Mouse (Mus musculus) erythroid progenitor cell, adult 5-6 weeks (primary cell): ENCODE measurements around the gene Slc24a3. TPM values are rescaled to one million over a fixed set of nuclear protein-coding genes. Genes with fewer than 3 reads are reported as not detected.

Source experiments
- ATAC-seq: replicated peaks from 2 replicates; pipeline ENCODE4 v1.8.0; 2016; ENCODE audit warnings: moderate number of reproducible peaks, mild to moderate bottlenecking, moderate TSS enrichment, inconsistent platforms; ENCODE audit not compliant: poor library complexity, low FRiP score, severe bottlenecking
- total RNA-seq, 2 experiments: library from RNA; stranded (forward) in 1 of 2; stranded (reverse) in 1 of 2; fragments of 150-400 nt in 1 of 2; fragments of 186-747, 209-891 nt in 1 of 2; gene quantifications; 2 replicates each; pipeline versions ENCODE4 v1.2.3 to v1.2.4; 2015 to 2017; ENCODE audit warnings: low replicate concordance in 2 of 2

Slc24a3 gene
- total RNA-seq, 2 experiments from 2014 or later: 1.3 TPM; not detected in 1

- no peak for ATAC-seq
Measured at GRCm38 (mm10) chr2:145523381-145523780, 355.8 kb downstream of the Slc24a3 start.

GRCm38 (mm10) chr2:145527151-145527550 lies 359.6 kb downstream of the Slc24a3 start:
- no peak for ATAC-seq

GRCm38 (mm10) chr2:145530941-145531353 lies 363.4 kb downstream of the Slc24a3 start:
- ATAC-seq: no peak

DNA sequence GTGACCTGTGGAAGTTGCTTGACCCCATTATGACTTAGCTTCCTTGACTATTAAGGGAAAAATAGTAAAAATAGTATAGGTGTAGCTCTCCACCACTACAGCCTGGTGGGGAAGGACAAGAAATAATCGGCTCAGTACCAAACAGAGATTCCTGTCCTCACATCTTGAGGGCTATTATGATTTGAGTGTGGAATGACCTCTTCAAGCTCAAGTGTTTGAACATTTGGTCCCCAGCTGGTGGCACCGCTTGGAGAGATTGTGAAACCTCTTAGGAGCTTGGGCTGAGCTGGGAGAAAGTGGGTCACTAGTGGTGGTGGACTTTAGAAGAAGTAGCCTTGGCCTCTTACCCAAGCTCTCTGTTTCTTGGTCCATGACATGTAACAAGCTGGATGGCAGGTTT lies 365.5 kb downstream of the Slc24a3 start:
- ATAC-seq: no peak

DNA sequence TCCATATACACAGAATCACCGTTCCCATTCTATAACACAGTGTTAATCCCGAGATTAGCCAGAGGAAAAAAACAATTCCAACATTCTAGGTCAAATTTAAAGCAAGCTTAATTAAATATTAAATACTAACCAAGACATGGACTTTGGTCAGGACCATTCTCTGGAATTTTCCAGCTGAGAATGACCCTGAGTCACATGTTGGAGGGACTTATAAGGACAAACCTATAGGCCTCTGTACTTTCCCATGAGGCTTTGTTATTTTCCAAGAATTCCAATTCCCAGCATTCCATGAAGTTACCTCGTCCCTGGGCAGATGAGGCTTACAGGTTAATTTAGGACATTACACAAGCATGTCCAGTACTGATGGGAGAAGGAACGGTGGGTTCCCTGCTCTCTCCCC lies 367.8 kb downstream of the Slc24a3 start:
- no peak for ATAC-seq

DNA sequence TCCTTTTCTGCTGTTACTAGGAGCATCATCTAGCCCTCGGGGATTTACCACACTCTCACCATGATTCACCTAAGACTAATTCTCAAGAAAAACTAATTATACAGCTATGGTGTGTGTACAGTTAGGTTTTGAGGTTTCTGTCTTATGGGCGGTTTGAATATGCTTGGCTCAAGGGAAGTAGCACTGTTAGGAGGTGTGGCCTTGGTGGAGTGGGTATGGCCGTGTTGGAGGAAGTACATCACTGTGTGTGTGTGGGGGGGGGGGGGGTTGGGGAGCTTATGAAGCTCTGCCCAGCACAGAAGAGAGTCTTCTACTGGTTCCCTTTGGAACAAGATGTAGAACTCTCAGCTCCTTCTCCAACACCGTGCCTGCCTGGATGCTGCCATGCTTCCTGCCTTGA lies 368.2 kb downstream of the Slc24a3 start:
- ATAC-seq: no peak

GRCm38 (mm10) chr2:145536986-145537385 lies 369.4 kb downstream of the Slc24a3 start:
- ATAC-seq: no peak

DNA sequence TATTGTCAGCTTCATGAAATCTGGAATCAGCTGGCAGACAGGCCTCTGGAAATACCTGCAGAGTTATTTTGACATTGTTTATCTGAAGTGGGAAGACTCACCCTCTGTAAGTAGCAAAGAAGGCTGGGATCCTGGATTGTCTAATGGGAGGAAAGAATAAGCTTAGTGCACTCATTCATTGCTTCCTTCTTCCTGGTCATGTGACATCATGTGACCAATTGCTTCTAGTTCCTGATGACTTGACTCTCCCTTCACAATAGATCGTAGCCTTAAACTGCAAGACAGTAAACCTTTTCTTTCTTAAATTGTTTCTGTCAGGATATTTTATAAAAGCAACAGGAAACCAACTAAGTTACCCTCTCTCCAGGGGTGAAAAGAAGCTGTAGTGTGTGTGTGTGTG lies 374.1 kb downstream of the Slc24a3 start:
- ATAC-seq: no peak

GRCm38 (mm10) chr2:145546071-145546470 lies 378.5 kb downstream of the Slc24a3 start:
- no peak for ATAC-seq

GRCm38 (mm10) chr2:145554722-145555252 lies 387.2 kb downstream of the Slc24a3 start:
- no peak for ATAC-seq

- no peak for ATAC-seq
Measured at GRCm38 (mm10) chr2:145555713-145556112, 388.2 kb downstream of the Slc24a3 start.

DNA sequence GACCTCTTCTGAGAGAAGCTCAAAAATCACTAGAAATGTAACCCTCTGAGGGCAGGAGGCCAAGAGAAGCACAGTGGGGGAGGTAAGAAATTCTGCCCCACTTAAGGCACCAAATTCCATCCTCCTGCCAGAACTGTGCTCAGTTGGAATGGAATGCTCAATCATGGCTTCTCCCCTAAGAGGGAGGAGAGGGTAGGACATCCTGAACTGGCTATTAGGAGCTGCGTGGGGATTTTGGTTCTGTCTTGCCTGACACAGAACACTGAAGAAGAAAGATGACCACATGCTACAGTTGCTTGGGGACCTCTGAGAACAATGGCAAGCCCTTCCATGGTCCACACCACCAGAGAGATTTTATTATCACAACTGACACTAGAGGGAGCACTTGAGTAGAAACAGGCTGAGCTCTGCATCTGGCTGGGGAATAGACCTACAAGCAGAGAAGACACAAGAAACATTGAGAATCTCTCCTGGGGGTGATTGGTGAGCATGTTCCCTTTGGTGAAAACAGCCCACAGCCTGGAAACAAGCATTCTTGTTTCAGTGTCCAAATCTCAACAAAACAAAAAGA lies 389.9 kb downstream of the Slc24a3 start:
- no peak for ATAC-seq

DNA sequence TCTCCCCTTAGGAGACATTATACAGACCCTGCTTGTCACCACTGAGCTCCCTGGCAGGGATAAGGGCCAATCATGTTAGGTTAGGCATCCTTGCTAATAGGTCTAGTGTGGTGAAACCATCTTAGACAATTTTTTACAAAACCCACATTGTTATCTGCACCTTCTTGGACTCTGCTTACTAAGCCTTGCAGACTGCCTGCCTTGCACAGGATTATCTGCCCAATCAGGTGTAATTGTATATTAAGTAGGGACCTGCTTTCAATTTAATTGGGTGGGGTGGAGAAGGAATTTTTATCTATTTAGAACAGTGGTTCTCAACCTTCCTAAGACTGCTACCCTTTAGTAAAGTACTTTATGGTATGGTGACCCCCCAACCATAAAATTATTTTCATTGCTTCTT lies 394.9 kb downstream of the Slc24a3 start:
- ATAC-seq: no peak

DNA sequence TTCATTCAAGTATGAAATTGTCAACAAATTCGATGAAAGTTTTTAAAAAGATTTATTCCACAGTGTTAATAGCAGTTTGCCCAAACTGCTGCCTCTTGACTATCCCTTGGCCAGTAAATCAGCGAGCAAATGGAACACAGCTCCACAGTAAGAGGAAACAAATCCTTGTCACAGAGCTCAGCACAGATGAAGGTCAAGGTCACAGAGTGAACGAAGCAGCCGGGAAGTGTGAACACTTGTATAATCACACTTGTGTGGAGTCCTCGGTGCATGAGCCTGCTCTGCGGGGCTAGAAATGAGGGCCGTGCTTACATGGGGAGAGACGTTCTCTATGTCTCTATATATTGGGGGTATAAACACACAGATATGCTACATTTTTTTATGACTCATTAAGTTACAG lies 397.0 kb downstream of the Slc24a3 start:
- ATAC-seq: no peak

DNA sequence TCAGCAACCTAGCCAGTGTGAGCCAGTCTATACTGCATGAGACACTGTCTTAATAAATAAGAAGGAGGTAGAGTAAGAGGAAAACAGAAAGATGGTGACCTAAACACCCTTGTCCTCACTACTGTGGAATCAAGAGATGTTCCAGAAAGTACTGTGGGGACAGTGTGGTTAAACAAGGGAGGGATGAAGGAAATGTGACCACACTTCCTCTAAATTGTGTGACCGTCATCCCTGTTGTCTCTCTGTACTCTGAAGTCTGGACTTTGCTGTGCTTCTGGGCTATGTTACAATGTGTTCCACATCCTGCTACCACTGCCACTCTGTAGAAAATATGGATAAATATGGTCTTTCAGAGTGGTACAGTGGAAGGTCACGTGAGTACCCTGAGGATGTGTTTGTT lies 399.4 kb downstream of the Slc24a3 start:
- ATAC-seq: no peak

GRCm38 (mm10) chr2:145571943-145572342 lies 404.4 kb downstream of the Slc24a3 start:
- ATAC-seq: no peak

DNA sequence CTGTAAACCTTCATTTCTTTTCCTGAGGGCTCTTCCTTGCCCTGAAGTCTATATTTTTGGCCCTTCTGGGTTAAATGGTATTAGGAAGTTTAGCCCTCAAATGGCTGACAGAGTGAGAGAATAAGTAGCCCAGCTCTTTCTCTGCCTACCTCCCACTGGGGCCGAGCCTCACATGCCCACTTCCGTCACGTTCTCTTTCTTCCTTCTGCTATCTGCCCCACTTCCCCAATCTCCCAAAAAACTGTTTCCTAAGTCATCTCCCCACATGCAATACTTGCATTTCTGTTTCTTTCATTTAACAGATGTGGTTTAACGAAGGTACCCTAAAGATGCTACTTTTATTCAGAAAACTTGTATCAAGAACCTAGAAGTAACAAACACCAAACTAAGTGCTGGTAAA lies 406.6 kb downstream of the Slc24a3 start:
- no peak for ATAC-seq

DNA sequence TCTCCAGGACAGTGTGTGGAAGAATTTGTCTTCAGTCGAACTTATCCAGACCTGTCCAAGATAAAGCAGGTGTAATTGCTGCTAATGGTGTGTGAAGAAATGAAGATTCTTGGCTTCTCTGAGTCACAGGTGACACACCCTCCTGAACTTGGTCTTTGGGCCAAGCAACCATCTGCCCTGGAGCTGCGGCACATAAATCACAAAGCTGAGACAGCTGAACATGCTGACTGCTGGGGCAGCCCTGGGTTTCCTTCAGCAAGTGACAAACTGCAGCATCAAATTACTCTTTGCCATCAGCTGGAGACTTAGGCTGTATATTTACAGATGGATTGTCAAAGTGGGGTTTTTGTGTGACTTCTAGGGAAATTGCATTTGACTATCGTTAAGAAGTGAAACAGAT lies 415.5 kb downstream of the Slc24a3 start:
- ATAC-seq: no peak

- ATAC-seq: no peak
Measured at GRCm38 (mm10) chr2:145585437-145585836, 417.9 kb downstream of the Slc24a3 start.

DNA sequence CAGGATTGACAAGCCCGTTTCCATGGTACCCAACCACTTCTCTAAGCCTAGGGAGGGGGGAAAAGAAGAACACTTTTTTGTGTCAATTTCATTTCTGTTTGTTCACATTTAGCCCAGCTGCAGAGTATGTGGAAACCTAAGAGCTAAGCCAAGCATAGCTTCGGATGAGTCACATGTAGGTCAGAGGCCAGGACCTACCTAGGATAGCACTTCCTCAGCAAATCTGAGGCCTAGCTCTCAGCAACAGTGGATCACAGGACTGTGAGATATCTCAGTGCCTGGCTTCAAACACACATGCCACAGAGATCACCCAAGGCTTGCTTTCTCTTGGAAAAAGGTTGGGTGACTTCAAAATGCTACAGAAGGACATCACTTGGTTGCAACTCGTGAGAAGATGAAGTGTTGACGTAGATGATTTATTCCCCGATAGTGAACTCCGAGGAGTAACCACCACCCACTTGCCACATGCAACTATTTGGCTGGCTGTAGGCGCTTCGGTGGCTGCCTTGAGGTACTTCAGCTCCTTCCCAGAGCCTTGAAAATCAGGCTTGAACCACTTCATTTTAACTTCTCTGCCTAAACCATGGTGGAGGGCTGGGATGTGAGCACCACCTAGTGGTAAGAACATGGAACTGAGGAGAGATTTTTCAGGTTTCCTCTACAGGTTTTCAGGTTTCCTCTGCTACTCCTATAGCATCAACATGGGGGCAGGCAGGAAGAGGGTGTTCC lies 420.6 kb downstream of the Slc24a3 start:
- no peak for ATAC-seq

DNA sequence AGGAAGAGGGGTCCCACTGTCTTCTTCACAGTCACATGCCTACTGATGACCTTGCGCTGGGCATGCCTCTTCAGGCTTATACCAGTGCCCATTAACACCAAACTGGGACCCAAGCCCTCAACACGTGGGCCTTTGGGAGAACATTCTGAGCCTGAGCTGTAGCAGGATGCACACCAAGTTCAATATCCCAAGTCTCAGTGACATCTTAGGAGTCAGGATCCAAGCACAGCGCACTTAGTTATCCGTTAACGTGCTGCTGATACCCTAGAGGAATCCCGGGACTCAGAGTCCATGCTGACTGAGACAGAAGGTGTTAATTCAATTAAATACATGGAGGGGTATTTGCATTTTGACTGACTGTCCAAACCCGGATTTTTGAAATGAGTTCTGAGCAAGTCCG lies 424.3 kb downstream of the Slc24a3 start:
- no peak for ATAC-seq
